Mouse (Mus musculus) spleen, embryonic (tissue): Measurements from ENCODE around the gene Ccdc78.

Experiments
- CTCF ChIA-PET: fragments of 350-600 bp; sonication (Branson Sonifier 250); formaldehyde crosslinking; loops from one replicate; lab custom pipeline; 2022; lab: Charles Lee

Ccdc78 gene

DNA sequence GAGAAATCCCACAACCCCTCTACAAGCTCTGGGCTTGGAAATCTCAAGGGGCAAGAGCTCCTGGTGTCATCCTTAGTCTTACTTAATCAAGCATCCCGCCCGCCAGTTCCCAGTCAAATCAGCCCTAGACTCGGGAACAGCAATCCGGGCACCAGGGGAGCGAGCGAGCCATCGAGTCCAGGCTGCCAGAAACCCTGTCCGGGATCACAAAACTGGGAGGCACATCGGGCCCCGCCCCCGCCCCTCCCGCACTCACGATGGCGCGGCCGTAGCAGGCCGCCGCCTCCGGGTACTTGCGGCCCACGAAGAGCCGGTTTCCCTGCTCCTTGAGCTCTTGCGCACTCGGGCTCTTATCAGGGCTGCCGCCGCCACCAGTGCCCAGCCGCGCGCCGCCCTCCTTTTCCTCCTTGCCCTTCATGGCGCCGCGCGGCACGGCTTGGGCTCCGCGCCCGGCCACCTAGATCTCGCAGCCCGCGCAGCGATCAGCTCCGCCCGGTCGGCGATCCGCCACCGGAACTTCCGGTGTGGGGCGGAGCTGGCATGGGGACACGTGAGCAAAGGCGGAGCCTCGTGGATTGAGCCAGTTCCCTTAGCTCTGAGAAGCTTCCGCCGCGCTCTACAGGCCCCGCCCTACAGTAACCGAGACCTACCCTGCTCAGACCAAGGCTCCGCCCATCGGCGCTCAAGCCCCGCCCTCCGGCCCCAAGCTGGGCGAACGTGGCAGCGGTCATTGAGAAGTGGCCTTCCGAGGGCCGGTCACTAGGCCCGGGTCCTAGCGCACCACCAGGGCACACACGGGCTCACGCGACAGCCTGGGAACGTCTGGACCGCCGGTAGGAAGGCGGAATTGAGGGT is 46.3 kb downstream of the Ccdc78 start:
- CTCF ChIA-PET, result interaction anchor here (0.6 to 1.4 kb wide), 4 partner anchors 15 to 29 kb away, joined by 3 to 4 read pairs (median 3); no protein-coding TSS in a partner anchor

GRCm38 (mm10) chr17:25833291-25833663 is 46.9 kb downstream of the Ccdc78 start, which contains the start of gene Stub1:
TSS of gene Stub1 (minus strand) at chr17:25833404.
- CTCF ChIA-PET, result interaction anchor here (0.5 to 1.4 kb wide), 4 partner anchors 15 to 58 kb away, joined by 3 to 4 read pairs (median 4); no protein-coding TSS in a partner anchor

DNA sequence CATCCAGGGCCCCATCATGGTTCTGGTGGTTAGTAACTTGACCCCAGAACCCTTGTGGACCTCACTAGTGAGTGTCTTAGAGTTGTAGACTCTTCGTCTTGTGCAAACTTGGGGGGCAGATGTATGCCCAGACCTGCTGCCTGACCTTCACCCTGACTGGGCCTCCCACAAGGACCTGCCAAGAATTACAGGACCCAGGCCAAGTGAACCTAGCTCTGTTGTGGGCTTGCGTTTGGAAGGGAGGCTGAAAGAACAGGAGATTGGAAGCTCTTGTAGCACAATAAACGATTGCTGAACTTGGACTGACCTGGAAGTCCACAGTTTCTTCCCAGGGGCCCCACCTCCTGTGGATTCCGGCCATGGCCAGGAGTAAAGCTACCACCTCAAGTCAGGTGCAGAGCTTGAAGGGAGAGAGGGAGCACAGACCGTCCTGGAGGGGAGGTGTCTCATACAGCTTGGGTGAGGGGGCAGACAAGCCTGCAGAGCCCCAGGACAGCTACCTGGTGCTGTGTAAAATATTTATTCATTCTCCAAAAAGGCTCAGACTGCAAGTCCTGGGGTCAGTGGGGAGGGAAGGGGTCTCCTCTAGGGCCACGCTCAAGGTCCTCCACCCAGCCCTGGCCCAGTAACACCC is 47.7 kb downstream of the Ccdc78 start:
- CTCF ChIA-PET, result interaction anchor here (0.5 to 1.4 kb wide), 4 partner anchors 8 to 60 kb away, joined by 3 to 4 read pairs (median 3); no protein-coding TSS in a partner anchor

GRCm38 (mm10) chr17:25834595-25835222 is 48.3 kb downstream of the Ccdc78 start:
- CTCF ChIA-PET, result interaction anchor here (0.5 to 0.7 kb wide), 4 partner anchors 8 to 61 kb away, joined by 3 read pairs; partner anchors contain the start of gene Rhot2

- CTCF ChIA-PET, result interaction anchor here (0.6 kb wide), 1 partner anchor 9 kb away, joined by 3 read pairs; the partner anchor contains the start of gene Rhot2
Measured at GRCm38 (mm10) chr17:25835301-25835700, 48.9 kb downstream of the Ccdc78 start.

DNA sequence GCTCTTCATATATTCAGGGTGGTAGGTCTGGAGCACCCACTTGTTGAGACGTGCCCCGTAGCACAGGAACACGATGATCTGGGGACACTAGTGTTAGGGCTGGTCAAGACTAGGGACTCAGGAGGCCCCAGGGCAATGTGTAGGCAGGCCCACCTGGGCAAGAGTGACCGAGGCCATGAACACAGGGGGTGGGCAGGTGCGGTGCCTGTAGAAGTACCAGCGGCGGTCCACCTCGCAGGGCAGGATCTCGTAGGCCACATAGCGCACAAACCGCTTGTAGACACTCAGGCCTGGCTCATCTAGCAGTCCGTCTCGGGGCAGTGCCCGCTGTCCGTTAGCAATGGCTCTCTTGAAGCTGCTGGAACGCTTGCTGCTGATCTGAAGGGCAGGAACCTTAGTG is 49.4 kb downstream of the Ccdc78 start:
- CTCF ChIA-PET, result no interaction called here

DNA sequence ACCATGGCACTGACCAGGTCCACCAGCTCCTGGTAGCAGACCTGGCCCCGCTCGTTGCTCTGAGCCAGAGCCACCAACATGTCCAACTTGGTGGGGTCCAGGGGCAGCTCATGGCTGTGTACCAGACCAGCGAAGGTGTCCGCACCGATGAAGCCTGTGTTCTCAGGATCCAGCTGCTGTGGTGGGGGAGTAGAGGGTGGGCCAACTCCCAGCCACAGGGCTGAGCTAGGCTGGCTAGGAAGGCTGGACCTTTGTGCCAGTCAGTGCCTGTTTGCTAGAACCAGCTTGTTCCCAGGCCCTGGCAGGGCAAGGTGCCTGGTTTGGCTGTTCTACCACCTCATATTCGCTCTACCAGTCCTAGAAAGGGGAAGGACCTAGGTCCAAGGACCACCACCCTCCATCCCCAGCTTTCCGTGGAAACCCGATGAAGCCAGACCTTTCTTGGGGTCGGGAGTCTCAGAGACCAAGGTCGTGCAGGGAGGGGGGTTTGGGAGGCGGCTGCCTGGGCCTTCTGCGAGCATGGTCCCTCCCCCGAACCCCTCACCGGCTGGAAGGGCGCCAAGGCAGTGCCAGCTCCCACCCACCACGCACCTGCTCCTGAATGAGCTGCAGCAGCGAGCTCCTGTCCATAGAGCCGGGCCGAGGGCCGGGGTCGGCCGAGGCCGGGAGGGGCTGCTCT is 50.2 kb downstream of the Ccdc78 start:
- CTCF ChIA-PET, result no interaction called here

DNA sequence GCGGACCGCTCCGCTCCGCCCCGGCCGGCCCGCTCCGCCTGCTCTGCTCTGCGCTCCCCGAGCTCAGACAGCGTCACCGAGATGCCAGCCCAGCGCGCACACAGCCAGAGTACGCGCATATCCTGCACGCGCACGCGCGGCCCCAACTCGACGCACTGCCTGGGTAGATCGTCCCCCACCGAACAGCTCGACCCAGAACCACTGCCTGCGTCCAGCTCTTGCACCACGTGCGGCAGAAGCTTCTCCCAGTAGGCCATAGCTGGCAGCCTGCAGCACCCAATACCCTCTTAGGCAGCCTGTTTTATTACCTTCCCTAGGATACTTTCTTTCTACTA is 50.7 kb downstream of the Ccdc78 start, which contains the start of gene Rhbdl1:
Rhbdl1 (minus strand) TSS at position 220 of the 335 bp plus-strand sequence.
- CTCF ChIA-PET, result no interaction called here

- CTCF ChIA-PET, result no interaction called here
Measured at GRCm38 (mm10) chr17:25837533-25837932, 51.2 kb downstream of the Ccdc78 start.

- CTCF ChIA-PET, result no interaction called here
Measured at GRCm38 (mm10) chr17:25838904-25839303, 52.5 kb downstream of the Ccdc78 start.

DNA sequence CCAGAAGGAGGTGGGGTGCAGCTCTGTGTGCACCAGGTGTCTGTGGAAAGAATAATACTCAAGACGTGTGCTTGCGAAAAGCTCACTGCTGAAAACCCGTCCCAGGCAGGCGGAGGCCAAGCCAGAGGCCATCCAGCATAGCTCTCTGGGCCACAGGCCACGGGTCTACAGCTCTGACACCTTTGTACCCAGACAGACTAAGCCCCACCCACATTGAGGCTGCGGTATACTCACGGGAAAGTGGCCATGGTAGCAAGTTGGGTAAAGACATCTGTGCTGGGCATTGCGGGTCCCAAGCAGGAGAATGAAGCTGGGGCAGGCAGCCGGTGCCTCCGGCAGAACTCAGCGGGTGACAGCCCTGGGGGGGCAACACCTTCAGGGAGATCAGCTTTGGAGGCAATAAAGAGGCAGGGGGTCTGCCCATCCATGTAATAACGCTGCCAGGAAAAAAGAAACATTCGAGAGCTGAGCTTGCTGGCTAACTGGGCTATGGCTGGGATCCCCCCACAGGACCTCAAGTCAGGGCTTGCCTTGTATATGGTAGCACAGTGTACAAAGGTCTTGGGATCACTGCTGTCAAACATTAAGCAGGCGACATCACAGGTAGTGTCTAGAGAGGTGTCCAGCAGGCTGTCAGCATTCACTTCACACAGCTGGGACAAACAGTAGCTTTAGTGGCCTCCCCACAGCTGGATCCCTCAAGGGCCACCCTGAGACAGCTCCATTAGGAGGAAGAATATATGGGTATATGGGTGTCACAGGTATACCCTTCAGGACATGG is 53.3 kb downstream of the Ccdc78 start:
- CTCF ChIA-PET, result no interaction called here
